Mouse (Mus musculus): ENCODE results near the gene Supt6.

Gene Supt6

GRCm38 (mm10) chr11:78167257-78167959 is 78.4 kb downstream of the Supt6 start:
- DNase-seq (ENCODE audit: low read depth, low spot score): no peak

GRCm38 (mm10) chr11:78166640-78167039 is 79.1 kb downstream of the Supt6 start:
- no peak for DNase-seq (ENCODE audit: low read depth, low spot score)

- no peak for DNase-seq (ENCODE audit: low read depth, low spot score)
These were observed 79.6 kb downstream of the Supt6 start for GRCm38 (mm10) chr11:78166161-78166560.

- DNase-seq (ENCODE audit: low read depth, low spot score): no peak
These were observed 80.1 kb downstream of the Supt6 start for GRCm38 (mm10) chr11:78165761-78166109.

GRCm38 (mm10) chr11:78164924-78165760 is 80.6 kb downstream of the Supt6 start, which contains the start of gene Traf4:
Gene Traf4, minus strand, starts transcription at chr11:78165589.
- no peak for DNase-seq (ENCODE audit: low read depth, low spot score)

GRCm38 (mm10) chr11:78164604-78164923 is 81.2 kb downstream of the Supt6 start:
- DNase-seq (ENCODE audit: low read depth, low spot score): no peak

- no peak for DNase-seq (ENCODE audit: low read depth, low spot score)
These were observed 81.8 kb downstream of the Supt6 start for GRCm38 (mm10) chr11:78163681-78164603.

GRCm38 (mm10) chr11:78163045-78163444 is 82.7 kb downstream of the Supt6 start:
- DNase-seq (ENCODE audit: low read depth, low spot score): no peak

- no peak for DNase-seq (ENCODE audit: low read depth, low spot score)
These were observed 83.3 kb downstream of the Supt6 start for GRCm38 (mm10) chr11:78162504-78162903.

- DNase-seq (ENCODE audit: low read depth, low spot score): no peak
These were observed 83.8 kb downstream of the Supt6 start for GRCm38 (mm10) chr11:78161968-78162367.

GRCm38 (mm10) chr11:78161169-78161568 is 84.6 kb downstream of the Supt6 start:
- DNase-seq (ENCODE audit: low read depth, low spot score): no peak

- no peak for DNase-seq (ENCODE audit: low read depth, low spot score)
These were observed 85.1 kb downstream of the Supt6 start for GRCm38 (mm10) chr11:78160675-78161074.

GRCm38 (mm10) chr11:78160171-78160570 is 85.6 kb downstream of the Supt6 start:
- no peak for DNase-seq (ENCODE audit: low read depth, low spot score)

GRCm38 (mm10) chr11:78159557-78159956 is 86.2 kb downstream of the Supt6 start:
- DNase-seq (ENCODE audit: low read depth, low spot score): no peak

GRCm38 (mm10) chr11:78159096-78159495 is 86.7 kb downstream of the Supt6 start:
- no peak for DNase-seq (ENCODE audit: low read depth, low spot score)
